Mouse (Mus musculus): Measurements from ENCODE around the gene Ralb.

Ralb gene

DNA sequence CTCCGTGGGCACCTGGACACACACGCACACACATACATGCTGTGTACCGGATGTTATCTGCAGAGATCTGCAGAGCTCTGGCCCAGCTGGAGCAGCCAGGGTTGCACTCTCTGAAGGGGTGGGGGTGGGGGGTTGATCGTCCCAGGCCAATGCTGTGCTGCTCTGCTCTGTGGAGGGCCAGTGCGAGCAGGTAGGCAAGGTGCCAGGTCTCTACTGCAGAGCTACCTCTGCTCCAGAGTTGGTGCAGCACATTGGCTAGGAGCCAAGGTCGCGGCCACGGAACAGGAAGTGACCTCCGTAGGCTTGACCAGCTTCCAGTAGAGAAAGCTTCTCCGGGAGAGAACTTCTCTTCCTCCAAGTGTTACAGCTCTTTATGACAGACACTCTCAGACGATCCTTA lies 12.5 kb downstream of the Ralb start:
- DNase-seq, result peak; percentile 39

DNA sequence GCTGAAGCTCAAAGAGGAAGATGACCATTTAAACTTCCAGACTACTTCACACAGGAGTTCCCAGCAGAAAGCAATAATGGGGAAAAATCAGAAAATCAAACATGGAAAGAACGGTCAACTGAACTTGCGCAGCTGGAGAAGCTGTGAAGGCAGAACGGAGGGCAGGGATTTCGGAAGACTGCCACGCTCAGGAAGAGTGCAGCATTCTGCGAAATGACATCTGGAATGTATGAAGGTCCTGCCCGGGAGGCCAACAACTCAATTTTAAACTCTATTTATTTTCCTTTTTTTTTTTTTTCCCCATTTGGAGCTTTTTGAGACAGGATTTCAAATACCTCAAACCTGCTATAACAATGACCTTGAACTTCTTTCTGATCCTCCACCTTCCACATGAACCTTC lies 13.8 kb downstream of the Ralb start:
- DNase-seq, result no peak

DNA sequence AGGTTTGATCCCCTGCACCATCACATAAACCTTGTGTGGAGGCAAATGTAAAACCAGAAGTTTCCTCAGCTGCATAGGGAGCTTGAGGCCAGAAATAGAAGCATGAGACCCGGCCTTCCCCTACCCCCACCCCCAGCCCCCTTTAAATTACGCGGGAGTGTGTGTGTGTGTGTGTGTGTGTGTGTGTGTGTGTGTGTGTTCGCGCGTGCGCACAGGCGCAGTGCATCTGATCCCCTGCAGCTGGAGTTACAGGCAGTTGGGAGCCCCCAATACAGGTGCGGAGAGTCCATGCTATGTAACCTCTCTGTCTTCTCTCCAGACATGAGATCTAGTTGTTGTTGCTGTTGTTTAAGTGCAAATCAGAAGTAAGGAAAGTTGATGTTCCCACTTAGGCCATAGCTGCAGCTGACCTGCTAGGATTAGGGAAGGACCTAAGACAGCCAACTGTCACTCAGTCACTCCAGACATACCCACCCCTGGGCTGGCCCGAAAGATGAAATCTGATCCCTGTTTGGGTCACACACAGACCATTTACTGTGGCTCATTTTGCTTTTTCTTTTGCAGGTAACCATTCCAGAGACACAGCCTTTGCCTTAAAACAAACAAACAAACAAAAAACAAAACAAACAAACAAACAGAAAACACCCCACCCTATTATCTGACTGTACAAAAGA lies 16.5 kb downstream of the Ralb start:
- no peak for DNase-seq

DNA sequence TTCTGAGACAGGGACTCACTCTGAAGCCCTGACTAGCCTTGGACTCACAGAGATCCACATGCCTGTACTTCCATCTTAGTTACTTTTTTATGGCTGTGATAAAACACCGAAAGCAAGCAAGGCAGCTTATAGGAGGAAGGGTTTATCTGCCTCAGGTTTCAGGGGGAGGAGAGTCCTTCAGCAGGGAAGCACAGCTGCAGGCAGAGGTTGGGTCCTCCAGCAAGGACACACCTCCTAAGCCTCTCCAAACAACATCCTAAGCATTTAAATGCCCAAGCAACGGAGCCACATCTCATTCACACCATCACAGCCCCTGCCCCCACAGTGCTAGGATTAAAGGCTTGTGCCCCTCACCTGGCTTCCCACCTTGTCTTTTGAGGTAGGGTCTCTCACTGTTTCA lies 18.8 kb downstream of the Ralb start:
- DNase-seq, result no peak

DNA sequence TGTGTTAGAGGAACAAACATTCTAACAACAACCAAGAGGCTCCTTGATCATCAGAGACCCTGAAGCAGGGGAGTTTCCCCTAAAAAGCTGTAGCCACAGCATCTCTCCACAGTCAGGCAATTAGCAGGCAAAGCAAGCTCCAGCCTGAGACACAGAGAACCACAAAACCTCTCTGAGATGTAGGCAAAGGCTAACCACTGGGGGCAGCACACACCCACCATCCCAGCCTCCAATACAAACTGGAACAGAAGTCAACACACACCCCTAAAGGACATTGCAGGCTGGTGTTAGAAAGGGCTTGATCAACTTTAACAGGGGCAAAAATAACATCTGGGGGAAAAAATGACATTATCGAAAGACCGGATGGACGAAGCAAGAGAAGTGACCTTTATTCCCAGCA lies 20.1 kb downstream of the Ralb start:
- no peak for DNase-seq

DNA sequence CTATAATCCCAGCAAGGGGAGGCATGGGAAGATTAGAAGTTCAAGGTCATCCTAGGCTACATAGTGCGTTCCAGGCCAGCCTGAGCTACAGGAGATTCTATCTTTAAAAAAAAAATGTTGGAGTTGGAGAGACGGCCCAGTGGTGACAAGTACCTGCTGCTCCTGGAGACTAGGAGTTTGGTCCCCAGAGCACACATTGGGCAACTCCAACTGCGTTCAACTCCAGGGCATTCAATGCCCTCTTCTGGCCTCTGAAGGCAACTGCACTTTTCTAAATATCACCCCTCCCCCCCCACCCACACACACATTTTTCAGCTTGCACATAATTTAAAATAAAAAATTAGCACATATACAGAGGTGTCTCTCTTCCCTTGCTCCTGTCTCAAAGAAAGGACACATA lies 21.7 kb downstream of the Ralb start:
- no peak for DNase-seq

DNA sequence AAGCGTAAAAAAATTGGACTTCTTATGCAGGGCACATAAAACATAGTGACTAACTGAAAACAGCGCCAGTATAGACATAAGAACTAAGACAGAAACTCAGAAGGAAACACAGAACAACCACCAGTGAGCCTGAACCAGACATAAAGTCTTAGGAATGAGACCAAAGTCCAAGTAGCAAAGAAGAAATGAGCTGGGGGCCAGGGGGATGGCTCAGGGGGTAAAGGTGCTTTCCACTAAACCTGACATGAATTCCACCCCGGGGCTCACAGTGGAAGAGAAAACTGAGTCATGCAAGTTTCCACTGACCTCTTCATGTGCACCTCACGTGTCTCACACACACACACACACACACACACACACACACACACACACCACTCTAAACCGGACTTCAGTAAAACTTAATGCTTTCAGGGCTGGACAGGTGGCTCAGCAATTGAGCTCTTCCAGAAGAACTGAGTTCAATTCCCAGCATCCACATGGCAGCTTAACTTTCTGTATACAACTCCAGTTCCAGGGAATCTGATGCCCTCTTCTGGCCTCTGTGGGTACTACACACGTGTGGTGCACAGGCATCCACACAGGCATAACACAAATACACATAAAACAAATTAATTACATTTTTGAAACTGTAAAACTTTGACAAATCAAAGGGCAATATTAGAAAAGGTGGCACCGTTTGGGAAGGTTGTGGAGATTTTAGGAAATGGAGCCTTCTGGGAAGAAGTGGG lies 23.2 kb downstream of the Ralb start:
- DNase-seq, result no peak

DNA sequence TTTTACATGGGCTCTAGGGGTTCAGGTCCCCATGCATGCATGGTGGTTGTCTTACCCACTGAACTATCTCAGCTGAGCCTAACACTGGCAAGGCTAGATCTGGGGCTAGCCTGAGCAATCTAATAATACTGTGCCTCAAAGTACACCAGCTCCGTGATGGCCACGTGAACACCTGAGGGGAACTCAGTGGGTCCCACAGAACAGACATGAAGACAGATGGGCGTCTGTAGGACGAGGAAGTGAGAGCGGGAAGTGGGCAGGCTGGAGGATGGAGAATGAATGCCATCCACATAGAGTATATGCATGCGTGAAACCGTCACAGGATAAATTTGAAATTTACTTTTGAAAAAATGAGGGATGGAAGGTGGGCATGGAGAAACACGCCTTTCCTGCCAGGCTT lies 23.9 kb downstream of the Ralb start:
- DNase-seq, result no peak

DNA sequence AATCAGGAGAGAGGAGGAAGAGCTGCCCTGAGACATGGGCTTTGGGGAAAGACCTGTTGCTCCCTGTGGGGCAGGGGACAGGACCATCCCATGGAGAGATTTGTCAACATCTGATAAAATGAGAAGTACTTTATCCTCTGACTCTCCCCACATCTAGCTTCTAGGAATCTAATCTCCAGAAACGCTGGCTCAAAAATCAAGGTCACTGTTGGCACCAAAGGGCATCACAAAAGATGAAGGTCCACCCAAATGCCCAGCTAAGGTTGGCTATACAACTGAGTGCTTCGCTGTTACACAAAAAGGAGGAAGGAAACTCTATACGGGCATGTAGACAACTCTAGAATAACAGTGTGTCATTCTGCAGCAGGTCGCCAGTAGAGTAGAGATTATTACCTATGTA lies 25.0 kb downstream of the Ralb start:
- no peak for DNase-seq

DNA sequence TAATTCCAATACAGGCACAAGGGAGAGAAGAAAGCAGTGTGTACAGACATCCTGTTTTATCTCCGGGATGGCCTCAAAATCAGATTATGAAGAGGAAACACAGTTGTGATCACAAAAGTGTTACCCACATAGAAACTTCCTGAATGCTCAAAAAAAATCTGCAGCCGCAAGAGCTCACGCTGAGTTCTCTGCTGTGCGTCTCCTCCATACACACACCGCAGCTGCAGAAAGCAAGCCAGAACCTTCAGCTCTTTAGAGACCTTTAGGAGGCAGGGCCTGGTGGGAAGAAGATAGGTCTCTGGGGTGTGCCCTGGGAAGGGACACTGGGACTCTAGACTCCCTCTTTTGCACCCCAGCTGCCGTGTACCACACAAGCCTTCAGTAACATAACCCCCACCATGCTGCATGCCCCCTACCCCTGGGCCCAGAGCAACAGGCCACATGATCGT lies 27.7 kb downstream of the Ralb start:
- no peak for DNase-seq

DNA sequence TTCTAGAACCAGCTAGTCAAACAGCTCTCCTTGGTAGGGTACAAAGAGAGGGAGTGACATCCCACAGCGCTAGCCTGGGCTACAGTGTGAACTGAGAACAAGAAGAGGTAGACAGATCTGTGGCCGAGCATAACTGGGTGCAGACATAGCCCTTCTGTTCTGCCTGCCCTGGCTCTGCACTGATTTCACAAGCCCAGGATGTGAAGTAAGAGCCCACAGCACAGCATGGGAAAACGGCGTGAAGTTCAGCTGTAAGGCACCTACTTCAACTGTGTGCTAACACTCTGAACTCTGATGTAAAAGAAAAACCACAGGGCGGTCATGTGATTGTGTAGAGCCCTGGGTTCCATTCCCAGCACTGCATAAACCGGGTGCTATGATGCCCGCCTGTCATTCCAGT lies 29.9 kb downstream of the Ralb start:
- no peak for DNase-seq

DNA sequence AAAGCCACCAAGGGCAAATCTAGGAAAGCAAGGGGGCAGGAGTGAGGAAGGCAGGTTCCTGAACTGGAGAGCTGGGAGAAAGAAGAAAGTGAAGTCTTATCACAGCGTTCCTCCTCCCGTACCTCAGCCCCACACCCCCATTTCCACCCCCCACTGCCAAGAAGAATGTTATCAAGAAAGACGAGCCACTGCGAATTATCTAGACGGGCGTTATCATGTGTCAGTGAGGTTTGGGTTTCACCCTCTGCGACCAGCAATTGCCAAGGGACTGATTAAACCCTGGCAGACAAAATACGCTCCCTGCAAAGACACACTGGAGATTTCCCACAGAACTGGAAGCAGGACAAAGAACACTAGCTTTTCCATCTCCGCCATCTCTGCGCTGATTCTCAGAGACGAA lies 31.9 kb downstream of the Ralb start:
- DNase-seq, result no peak

DNA sequence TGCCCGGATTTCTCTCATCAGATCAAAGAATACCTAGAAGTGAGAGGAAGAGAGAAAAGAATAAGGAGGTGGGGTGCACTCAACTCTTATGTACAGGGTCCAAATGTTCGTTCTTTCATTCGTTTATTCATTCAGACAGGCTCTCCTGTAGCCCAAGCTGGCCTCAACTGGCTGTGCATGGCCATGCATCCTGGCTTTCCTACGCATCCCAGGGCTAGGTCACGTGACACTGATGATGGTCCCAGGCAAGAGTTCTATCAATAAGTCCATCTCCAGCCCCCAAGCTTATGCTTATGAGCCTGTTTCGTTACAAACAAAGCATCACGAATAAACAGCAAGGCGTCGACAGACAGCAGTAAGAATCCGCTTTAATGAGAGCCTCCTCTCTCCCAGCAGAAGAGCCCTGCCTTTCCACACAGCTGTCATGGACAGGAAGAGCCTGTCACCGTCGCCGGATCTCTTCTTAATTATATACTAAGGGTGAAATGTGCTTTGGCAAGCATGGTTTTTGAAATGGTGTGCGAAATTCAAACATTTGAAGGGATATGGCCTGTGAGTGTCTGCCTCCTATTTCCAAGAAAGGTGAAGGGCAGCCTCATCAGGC lies 32.7 kb downstream of the Ralb start:
- no peak for DNase-seq

DNA sequence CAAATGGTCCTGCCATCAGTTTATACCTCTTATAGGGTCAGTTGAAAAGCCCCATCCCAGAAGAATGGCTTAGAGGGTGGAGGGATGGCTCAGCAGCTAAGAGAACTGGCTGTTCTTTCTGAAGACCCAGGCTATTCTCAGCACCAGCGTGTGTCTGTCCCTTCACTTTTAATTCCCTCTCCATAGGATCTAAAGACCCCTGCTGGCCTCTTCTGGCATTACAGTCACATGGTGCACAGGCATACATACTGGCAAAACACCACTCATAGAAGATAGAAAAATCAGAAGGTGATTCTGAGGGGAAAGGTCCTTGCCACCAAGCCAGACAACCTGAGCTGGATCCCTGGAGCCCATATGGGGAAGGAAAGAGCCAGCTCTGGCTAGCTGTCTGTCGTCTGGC lies 41.2 kb downstream of the Ralb start:
- no peak for DNase-seq

DNA sequence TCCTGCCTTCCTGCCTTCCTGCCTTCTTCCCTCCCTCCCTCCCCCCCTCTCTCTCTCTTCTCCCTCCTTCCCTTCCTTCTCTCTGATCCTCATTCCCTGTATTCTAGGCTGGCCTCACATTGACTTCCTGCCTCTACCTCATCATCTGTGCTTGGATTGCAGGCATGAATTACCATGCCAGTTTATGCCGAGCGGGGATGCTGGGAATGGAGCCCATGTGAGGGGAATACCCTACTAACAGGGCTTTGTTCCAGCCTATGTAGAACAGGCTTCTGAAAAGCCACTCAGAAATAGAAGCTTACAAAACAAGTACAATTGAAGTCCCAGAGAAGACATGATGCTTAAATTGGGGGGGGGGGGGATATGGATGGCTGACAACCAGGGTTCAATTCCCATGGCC lies 44.5 kb downstream of the Ralb start:
- DNase-seq, result no peak

DNA sequence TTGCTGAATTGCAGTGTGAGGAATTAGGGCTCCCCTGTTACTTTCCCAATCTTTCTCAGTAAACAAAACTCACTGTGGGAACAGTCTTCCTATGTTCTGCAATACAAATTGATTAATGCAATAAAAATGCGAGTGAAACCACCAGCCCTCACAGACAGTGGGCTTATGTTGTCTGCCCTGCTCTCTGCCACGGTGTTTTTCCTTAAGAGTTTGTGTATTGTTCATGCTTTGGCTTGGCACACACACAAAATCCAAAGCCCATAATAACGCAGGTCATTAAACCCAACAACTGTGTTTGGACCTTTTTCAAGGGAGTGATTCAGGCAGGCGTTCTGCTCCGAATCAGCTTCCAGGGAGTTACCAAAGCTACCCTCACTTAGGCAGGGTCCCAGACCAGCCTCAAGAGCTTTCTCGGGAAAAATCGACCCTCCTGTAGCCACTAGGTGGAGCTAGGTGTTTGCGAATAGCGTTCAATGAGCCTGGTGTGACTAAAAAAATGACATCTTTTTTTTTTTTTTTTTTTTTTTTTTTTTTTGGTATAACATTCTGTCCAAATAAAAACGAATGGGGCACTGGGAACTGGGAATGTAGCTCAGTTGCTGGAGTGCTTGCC lies 46.5 kb downstream of the Ralb start:
- peak; percentile 27 for DNase-seq

DNA sequence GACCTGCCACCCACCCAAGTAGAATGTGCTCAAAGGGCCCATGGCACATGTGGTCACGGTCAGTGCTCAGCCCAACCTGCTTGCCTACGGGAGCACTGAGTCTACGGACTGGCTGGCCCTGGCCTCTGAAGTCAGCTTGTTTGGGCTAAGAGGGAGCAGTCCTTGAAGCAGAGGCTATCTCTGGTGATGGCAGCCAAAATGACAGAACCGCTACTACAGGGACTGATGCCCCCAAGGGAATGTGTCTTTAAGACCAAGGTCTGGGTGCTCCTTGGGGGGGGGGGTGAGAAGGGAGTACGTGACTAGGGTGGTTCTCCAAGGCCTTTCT lies 47.1 kb downstream of the Ralb start:
- no peak for DNase-seq

DNA sequence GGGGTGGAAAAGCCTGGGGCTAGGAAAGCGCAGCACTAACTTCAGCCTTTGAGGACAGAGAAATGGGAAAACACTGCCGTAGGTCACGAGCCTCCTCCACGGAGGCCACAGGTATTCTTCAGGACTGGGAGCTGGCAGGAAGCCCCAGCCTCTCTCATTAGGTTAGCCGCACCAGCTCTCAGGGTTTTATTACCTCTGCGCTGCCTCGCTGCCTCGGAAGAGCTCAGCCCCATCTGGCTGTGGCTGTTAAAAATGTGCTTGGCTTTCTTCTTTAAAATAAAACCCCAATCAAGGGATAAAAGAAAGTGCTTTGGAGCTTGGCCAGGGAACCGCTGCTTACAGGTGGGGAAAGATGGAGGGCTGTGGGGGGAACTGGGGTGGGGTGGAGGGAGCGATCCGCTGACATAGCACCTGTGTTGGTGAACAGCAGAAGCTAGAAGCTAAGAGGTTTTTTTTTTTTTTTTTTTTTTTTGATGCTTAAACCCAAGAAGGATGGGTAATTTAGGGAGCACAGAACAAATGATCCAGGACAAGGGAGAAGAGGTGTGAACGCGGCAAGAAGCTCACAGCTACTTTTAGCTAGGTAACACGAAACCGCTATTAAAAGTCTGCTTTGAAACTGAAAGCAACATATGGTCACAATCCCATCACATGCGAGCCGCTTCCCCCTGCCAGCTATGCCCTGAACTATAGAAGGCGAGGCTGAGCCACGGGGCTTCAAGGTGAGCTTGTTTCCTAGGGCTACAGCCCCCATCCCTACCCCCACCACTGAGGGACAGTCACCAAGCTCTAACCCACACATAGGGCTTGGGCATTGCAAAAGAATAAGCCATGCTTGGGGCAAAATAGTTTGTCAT lies 47.7 kb downstream of the Ralb start:
- DNase-seq, result no peak

DNA sequence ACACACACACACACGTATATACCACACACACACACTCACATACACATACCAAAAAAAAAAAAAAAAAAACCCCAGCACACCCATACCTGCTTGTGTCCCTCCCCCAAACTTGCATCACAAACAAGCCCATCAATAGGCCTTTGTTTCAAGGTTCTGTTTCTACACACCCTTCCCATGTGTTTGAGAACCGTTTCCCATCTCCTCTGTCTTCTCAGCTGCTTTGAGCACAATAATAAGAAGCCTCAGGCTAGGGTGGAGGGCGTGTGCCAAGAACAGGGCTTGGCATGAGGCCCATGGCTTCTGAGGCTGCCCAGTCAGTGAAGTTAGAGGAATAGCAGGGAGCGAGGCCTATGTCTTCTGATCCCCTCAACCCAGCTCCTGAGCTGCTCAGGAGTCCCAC lies 50.9 kb downstream of the Ralb start:
- DNase-seq, result peak; percentile 5

DNA sequence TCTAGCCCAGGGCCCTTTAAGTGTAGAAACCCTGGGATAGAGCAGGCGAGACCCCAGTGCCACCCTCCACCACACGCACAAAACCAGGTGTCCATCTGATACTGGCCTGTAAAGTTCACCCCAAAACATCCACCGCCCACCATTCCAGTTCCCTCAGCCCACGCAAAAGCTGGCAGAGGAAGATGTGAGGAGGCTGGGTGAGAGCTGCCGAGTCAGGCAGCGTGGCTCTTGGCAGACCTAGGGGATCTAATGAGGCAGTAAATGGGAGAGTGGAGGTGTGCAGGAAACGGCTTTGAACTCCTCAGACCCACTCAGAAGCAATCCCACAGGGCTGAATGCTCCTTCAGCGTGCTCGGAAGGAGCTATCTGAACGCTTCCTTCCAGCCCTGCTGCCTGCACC lies 53.2 kb downstream of the Ralb start:
- DNase-seq, result no peak

DNA sequence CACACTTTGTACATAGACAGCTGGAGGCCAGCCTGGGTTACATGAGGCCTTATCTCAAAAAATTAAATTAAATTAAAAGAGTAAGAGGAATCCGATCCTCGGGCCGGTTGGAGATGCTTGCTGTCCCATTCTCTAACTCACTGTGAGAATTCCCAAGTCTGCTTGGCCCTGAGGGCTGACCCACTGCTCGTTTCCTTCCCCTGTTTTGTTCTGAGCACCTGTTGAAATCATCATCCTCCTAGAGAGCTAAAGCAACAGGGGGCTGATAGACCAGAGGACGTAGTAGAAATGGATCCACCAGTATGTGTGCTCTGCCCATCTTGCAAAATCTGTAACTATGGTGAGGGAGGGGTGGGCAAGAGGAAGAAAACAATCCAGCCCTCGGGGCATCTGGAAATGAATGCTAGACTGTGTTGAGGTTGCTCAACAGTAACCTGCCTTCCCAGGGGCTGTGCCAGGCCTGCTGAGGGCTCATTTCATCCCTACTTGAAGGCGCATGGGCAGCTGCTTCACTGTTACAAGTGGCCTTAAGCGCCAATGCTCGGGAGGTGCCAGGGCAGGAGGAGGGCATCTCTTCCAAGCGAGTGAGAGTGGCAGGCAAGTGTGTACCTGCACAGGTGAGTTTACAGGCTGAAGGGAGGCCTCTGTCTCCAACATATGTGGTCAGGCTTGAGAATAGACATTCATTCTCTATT lies 53.8 kb downstream of the Ralb start:
- DNase-seq, result no peak

DNA sequence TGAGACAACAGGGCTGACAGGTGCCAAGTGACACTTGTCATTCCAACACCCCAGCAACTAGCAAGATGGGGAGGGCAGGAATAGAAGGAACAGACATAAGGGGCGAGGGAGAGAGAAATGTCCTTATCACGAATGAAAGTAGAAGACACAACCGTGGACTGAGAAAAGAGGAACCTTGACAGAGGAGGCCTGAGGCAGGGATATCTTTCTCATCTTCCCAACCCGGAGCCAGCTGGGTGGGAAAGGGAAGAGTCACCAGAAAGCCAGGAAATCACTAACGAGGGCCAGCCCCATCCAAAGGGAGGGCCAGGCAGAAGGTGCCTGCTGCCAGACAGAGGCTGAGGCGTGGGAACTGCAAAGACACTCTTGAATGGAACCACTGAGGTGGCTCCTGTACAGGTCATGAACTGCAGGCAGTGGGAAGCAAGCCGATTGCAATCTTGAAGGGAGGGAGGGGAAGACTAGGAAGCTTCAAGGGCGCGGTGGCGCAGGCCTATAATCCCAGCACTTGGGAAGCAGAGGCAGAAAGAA lies 57.8 kb downstream of the Ralb start:
- DNase-seq, result no peak
